15 mouse cellular contexts compared by ENCODE assay signal in the genomic region with DNA sequence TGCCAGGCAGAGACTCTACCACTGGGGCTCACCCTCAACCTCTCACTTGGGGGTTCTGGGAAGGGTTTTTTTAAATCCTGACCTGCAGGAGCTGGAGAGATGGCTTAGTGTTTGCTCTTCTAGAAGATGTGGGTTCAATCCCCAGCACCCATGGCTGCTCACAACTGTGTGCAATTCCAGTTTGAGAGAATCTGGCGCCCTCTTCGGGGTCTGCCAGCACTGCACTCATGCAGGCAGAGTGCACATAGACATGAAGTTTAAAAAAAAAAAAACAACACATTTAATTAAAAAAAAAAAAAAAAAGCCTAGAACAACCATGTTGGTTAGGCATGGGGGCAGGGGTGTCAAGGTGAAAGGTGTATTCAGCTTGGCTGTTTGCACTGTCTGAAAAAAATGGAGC. TPM values are rescaled to one million over a fixed set of nuclear protein-coding genes. Genes with fewer than 3 reads are reported as not detected.
A peak's percentile ranks its signal among the peaks of the same experiment; 100 is the strongest.
DNase-seq lines count a peak whose midpoint lies in the region; ATAC-seq and TF ChIP-seq lines count a peak whose summit lies in the region.
"Had no signal": no experiment of that assay in that cellular context is flagged by ENCODE, and none has a peak within 500 bp of the region (broad histone marks: within the 10 kb centered on the region; RNA-seq: fewer than 3 reads in every experiment).

No protein-coding gene starts in this region.

- H3K9me3 ChIP-seq in lung, postnatal 0 days (ENCODE audit: low read length): no peaks in the 10 kb centered on the region
- H3K9me3 ChIP-seq in MEL (replicated peaks; ENCODE audit: insufficient read depth, low read length): no peaks in the 10 kb centered on the region
- no peaks in the 10 kb centered on the region for H3K9me3 ChIP-seq in liver, postnatal 0 days (ENCODE audit: low read length)
- H3K9me3 ChIP-seq: forebrain, embryonic 15.5 days; heart, embryonic 10.5 days had no signal

- no peak for DNase-seq in heart, adult 2 months
- DNase-seq in heart, postnatal 25 days (ENCODE audit: low spot score): no peak
- no peak for DNase-seq in lung, postnatal 0 days (ENCODE audit: low spot score)
- no peak for DNase-seq in lung, postnatal 4 days
- DNase-seq in MEL (ENCODE audit: low read depth, low spot score): no peak
- no peak for DNase-seq in liver, postnatal 0 days
- DNase-seq in frontal cortex, postnatal 14 days (ENCODE audit: low spot score in 2 of 2): no peak
- no peak for DNase-seq in adrenal gland, adult 18-20 months (ENCODE audit: low spot score in 2 of 2)
- DNase-seq: cerebellum, adult 18-20 months; gastrocnemius, postnatal 10 days; heart, postnatal 36 days; right cerebral cortex, postnatal 14 days had no signal

- TF ChIP-seq RAD21 in MEL (IDR thresholded peaks at IDR 0.05; ENCODE audit: low read depth, low read length): no peak

- H3K27ac ChIP-seq in heart, adult 2 months: no peak overlapping the region
- no peak overlapping the region for H3K27ac ChIP-seq in lung, postnatal 0 days (ENCODE audit: low read length)
- H3K27ac ChIP-seq in MEL (ENCODE audit: control insufficient read depth, low read depth, low read length): peak overlapping the region; percentile 81
- peak overlapping the region; percentile 86 for H3K27ac ChIP-seq in liver, postnatal 0 days (ENCODE audit: low read depth)
- H3K27ac ChIP-seq: forebrain, embryonic 15.5 days; heart, embryonic 10.5 days had no signal

- no peak for TF ChIP-seq POLR2A in heart, adult 2 months (IDR thresholded peaks at IDR 0.05; ENCODE audit: insufficient read depth, low read depth, low read length)
- TF ChIP-seq POLR2A in MEL (IDR thresholded peaks at IDR 0.05; ENCODE audit: control insufficient read depth in 1 of 2, insufficient read depth in 1 of 2, low read depth in 1 of 2, low read length in 2 of 2, poor library complexity in 1 of 2): no peak; a peak in 1 of 4 replicates

- H3K27me3 ChIP-seq in heart, adult 2 months (ENCODE audit: control insufficient read depth, insufficient read depth, low read length): no peaks in the 10 kb centered on the region
- H3K27me3 ChIP-seq in lung, postnatal 0 days (replicated peaks; ENCODE audit: insufficient read depth, low read length): no peaks in the 10 kb centered on the region
- no peaks in the 10 kb centered on the region for H3K27me3 ChIP-seq in MEL (ENCODE audit: control insufficient read depth in 1 of 2, insufficient read depth in 2 of 2, low read length in 2 of 2)
- H3K27me3 ChIP-seq in liver, postnatal 0 days (ENCODE audit: insufficient read depth, low read length): no peaks in the 10 kb centered on the region
- H3K27me3 ChIP-seq: forebrain, embryonic 15.5 days had no signal

- ATAC-seq in lung, postnatal 0 days: no peak
- no peak for ATAC-seq in liver, postnatal 0 days
- ATAC-seq: forebrain, embryonic 15.5 days; inflammation-experienced regulatory T-cells, adult 6 months had no signal

- H3K9ac ChIP-seq in heart, adult 2 months (ENCODE audit: low read depth, low read length): no peak overlapping the region
- H3K9ac ChIP-seq in lung, postnatal 0 days (replicated peaks; ENCODE audit: low read depth): no peak overlapping the region
- peak overlapping the region; percentile 35 for H3K9ac ChIP-seq in MEL (ENCODE audit: control insufficient read depth, low read depth, low read length, poor library complexity, severe bottlenecking)
- H3K9ac ChIP-seq in liver, postnatal 0 days (replicated peaks): no peak overlapping the region
- H3K9ac ChIP-seq: forebrain, embryonic 15.5 days had no signal

- H3K4me3 ChIP-seq in heart, adult 2 months: no peak overlapping the region
- no peak overlapping the region for H3K4me3 ChIP-seq in lung, postnatal 0 days (ENCODE audit: low read depth, low read length)
- H3K4me3 ChIP-seq in MEL (ENCODE audit: control insufficient read depth in 1 of 2, insufficient read depth in 1 of 2, low read depth in 2 of 2, low read length in 2 of 2): no peak overlapping the region
- H3K4me3 ChIP-seq in liver, postnatal 0 days (ENCODE audit: low read depth, low read length): no peak overlapping the region
- H3K4me3 ChIP-seq: forebrain, embryonic 15.5 days; heart, embryonic 10.5 days had no signal

- intact Hi-C loops in heart, adult 2 months (cut with DNase I): no loop called here
- intact Hi-C loops in heart, postnatal 25 days (cut with DNase I): loop anchor here (10.0 kb wide), 1 partner anchor 234 kb away; the partner anchor contains the start of gene Mpv17l2

- no peaks in the 10 kb centered on the region for H3K36me3 ChIP-seq in heart, adult 2 months (ENCODE audit: control insufficient read depth, insufficient read depth, low read length)
- peaks cover 15% of the 10 kb centered on the region for H3K36me3 ChIP-seq in lung, postnatal 0 days (ENCODE audit: insufficient read depth, low read length)
- H3K36me3 ChIP-seq in MEL (ENCODE audit: control insufficient read depth in 1 of 2, insufficient read depth in 2 of 2, low read length in 2 of 2): peaks cover 0 to 23% of the 10 kb centered on the region in 2 experiments; a peak in 2 of 4 replicates
- peaks cover 41% of the 10 kb centered on the region for H3K36me3 ChIP-seq in liver, postnatal 0 days (replicated peaks; ENCODE audit: insufficient read depth, low read length)

- peak; percentile 9; the same call in 1 of the 2 replicates for TF ChIP-seq CTCF in heart, adult 2 months (IDR thresholded peaks at IDR 0.05)
- TF ChIP-seq CTCF in lung, postnatal 0 days (IDR thresholded peaks at IDR 0.05): peak; percentile 22; the same call in 1 of the 2 replicates
- TF ChIP-seq CTCF in MEL (IDR thresholded peaks at IDR 0.05 in 2 of 3, conservative IDR thresholded peaks at IDR 0.05 in 1 of 3; ENCODE audit: control insufficient read depth in 1 of 3, insufficient read depth in 1 of 3, low read depth in 2 of 3, low read length in 3 of 3, poor library complexity in 1 of 3, severe bottlenecking in 1 of 3): peak in 2 of 3 experiments; percentile 9 to 27; a peak in 2 of 6 replicates
- TF ChIP-seq CTCF in liver, postnatal 0 days (IDR thresholded peaks at IDR 0.05; ENCODE audit: low read depth): peak; percentile 27; the same call in 1 of the 2 replicates

- WGBS in heart, adult 2 months: 96% methylated on average over 2 of the region's 2 CpGs
- WGBS in lung, postnatal 0 days: 94% methylated on average over 2 of the region's 2 CpGs
- WGBS in liver, postnatal 0 days (ENCODE audit: insufficient replicate concordance): 87% methylated on average over 2 of the region's 2 CpGs

- H3K79me2 ChIP-seq in heart, adult 2 months (replicated peaks; ENCODE audit: control insufficient read depth, insufficient read depth, low read length): peaks cover 1% of the 10 kb centered on the region; the same call in 1 of the 2 replicates
- peaks cover 29% of the 10 kb centered on the region for H3K79me2 ChIP-seq in MEL (ENCODE audit: control insufficient read depth, insufficient read depth, low read length, poor library complexity)

- H3K4me1 ChIP-seq in heart, adult 2 months (ENCODE audit: control insufficient read depth, insufficient read depth, low read length): peaks cover 3% of the 10 kb centered on the region; the same call in 1 of the 2 replicates
- no peaks in the 10 kb centered on the region for H3K4me1 ChIP-seq in lung, postnatal 0 days (ENCODE audit: insufficient read depth, low read depth, low read length)
- H3K4me1 ChIP-seq in MEL (ENCODE audit: control insufficient read depth in 1 of 2, insufficient read depth in 2 of 2, low read length in 2 of 2): peaks cover 0 to 23% of the 10 kb centered on the region in 2 experiments; a peak in 3 of 4 replicates
- peaks cover 30% of the 10 kb centered on the region for H3K4me1 ChIP-seq in liver, postnatal 0 days (ENCODE audit: insufficient read depth)

- H3K4me2 ChIP-seq in lung, postnatal 0 days (replicated peaks; ENCODE audit: low read depth, low read length): no peak overlapping the region
- 0 out of 2 replicates have a peak overlapping the region, but pooled peaks have one; percentile 64 for H3K4me2 ChIP-seq in liver, postnatal 0 days (ENCODE audit: low read depth, low read length)
- H3K4me2 ChIP-seq: forebrain, embryonic 15.5 days had no signal

- TF ChIP-seq EP300 in heart, adult 2 months (IDR thresholded peaks at IDR 0.05; ENCODE audit: insufficient read depth, low read depth, low read length): no peak
- TF ChIP-seq EP300 in lung, postnatal 0 days (IDR thresholded peaks at IDR 0.05): no peak
- TF ChIP-seq EP300 in MEL (IDR thresholded peaks at IDR 0.05; ENCODE audit: low read depth in 1 of 2, low read length in 2 of 2): no peak
- no peak for TF ChIP-seq EP300 in liver, postnatal 0 days (IDR thresholded peaks at IDR 0.05; ENCODE audit: low read depth)

RNA-seq across cellular contexts. Expression of gene Kxd1, which starts 2.6 kb away (rescaled TPM):
- 10 to 100 TPM; 80.4 to 99.4 TPM for total RNA-seq in heart, adult 2 months (2021)
- 111 and 121 TPM in 2 replicates for polyA plus RNA-seq in heart, adult 2 months (2012; rRNA removed)
- total RNA-seq in heart, postnatal 25 days (2021): 10 to 100 TPM; 73.6 to 76.6 TPM
- 56.1 and 62.4 TPM in 2 replicates for polyA plus RNA-seq in lung, postnatal 0 days (2015; fragmentation: Nextera tagmentation; extraction: Ambion mirVana)
- total RNA-seq in MEL (2012; rRNA removed): 49.1 and 54.4 TPM in 2 replicates
- polyA plus RNA-seq in MEL (2012; ENCODE audit: insufficient read depth in 1 of 2, insufficient read length in 2 of 2, low read depth in 1 of 2, low replicate concordance in 2 of 2, missing spikeins in 1 of 2): 10 to 100 TPM in 1 of 2 experiments, not detected in 1; 77.4 TPM
- 43.1 and 43.3 TPM in 2 replicates for polyA plus RNA-seq in liver, postnatal 0 days (2015; fragmentation: Nextera tagmentation; extraction: Ambion mirVana)
- total RNA-seq in adrenal gland, adult 18-20 months (2021): 10 to 100 TPM; 68.1 to 76.3 TPM

RNA-seq across cellular contexts. Expression of gene Fkbp8, which starts 2.8 kb away (rescaled TPM):
- 100 to 1,000 TPM; 116 to 135 TPM for total RNA-seq in heart, adult 2 months (2021)
- polyA plus RNA-seq in heart, adult 2 months (2012; rRNA removed): 179 and 201 TPM in 2 replicates
- total RNA-seq in heart, postnatal 25 days (2021): 100 to 1,000 TPM; 130 to 135 TPM
- 222 and 228 TPM in 2 replicates for polyA plus RNA-seq in lung, postnatal 0 days (2015; fragmentation: Nextera tagmentation; extraction: Ambion mirVana)
- total RNA-seq in MEL (2012; rRNA removed): 212 and 215 TPM in 2 replicates
- polyA plus RNA-seq in MEL (2012; ENCODE audit: insufficient read depth in 1 of 2, insufficient read length in 2 of 2, low read depth in 1 of 2, low replicate concordance in 2 of 2, missing spikeins in 1 of 2): 100 to 1,000 TPM in 1 of 2 experiments, not detected in 1; 349 TPM
- 141 TPM in 2 replicates for polyA plus RNA-seq in liver, postnatal 0 days (2015; fragmentation: Nextera tagmentation; extraction: Ambion mirVana)
- 100 to 1,000 TPM; 257 to 332 TPM for total RNA-seq in adrenal gland, adult 18-20 months (2021)

RNA-seq across cellular contexts. Expression of gene Ell, which starts 8.9 kb away (rescaled TPM):
- 10 to 100 TPM in 1 of 2 experiments, 1 to 10 TPM in 1; 9.6 to 12.0 TPM for total RNA-seq in heart, adult 2 months (2021)
- polyA plus RNA-seq in heart, adult 2 months (2012; rRNA removed): 12.7 and 13.8 TPM in 2 replicates
- total RNA-seq in heart, postnatal 25 days (2021): 10 to 100 TPM; 11.7 to 13.3 TPM
- polyA plus RNA-seq in lung, postnatal 0 days (2015; fragmentation: Nextera tagmentation; extraction: Ambion mirVana): 11.8 and 13.0 TPM in 2 replicates
- 10.8 and 12.4 TPM in 2 replicates for total RNA-seq in MEL (2012; rRNA removed)
- polyA plus RNA-seq in MEL (2012; ENCODE audit: insufficient read depth in 1 of 2, insufficient read length in 2 of 2, low read depth in 1 of 2, low replicate concordance in 2 of 2, missing spikeins in 1 of 2): 10 to 100 TPM in 1 of 2 experiments, not detected in 1; 25.9 TPM
- 9.5 and 9.7 TPM in 2 replicates for polyA plus RNA-seq in liver, postnatal 0 days (2015; fragmentation: Nextera tagmentation; extraction: Ambion mirVana)
- 10 to 100 TPM; 23.1 to 26.6 TPM for total RNA-seq in adrenal gland, adult 18-20 months (2021)

RNA-seq across cellular contexts. Expression of gene Uba52, which starts 19.7 kb away (rescaled TPM):
- 1,000 to 10,000 TPM; 1,480 to 1,595 TPM for total RNA-seq in heart, adult 2 months (2021)
- 439 and 626 TPM in 2 replicates for polyA plus RNA-seq in heart, adult 2 months (2012; rRNA removed)
- 1,000 to 10,000 TPM; 1,533 to 1,573 TPM for total RNA-seq in heart, postnatal 25 days (2021)
- 723 and 836 TPM in 2 replicates for polyA plus RNA-seq in lung, postnatal 0 days (2015; fragmentation: Nextera tagmentation; extraction: Ambion mirVana)
- 3,582 and 3,633 TPM in 2 replicates for total RNA-seq in MEL (2012; rRNA removed)
- polyA plus RNA-seq in MEL (2012; ENCODE audit: insufficient read depth in 1 of 2, insufficient read length in 2 of 2, low read depth in 1 of 2, low replicate concordance in 2 of 2, missing spikeins in 1 of 2): 1,000 to 10,000 TPM in 1 of 2 experiments, not detected in 1; 2,814 TPM
- 627 and 684 TPM in 2 replicates for polyA plus RNA-seq in liver, postnatal 0 days (2015; fragmentation: Nextera tagmentation; extraction: Ambion mirVana)
- 1,000 to 10,000 TPM; 1,449 to 1,570 TPM for total RNA-seq in adrenal gland, adult 18-20 months (2021)

RNA-seq across cellular contexts. Expression of gene Rex1bd, which starts 23.8 kb away (rescaled TPM):
- total RNA-seq in heart, adult 2 months (2021): 100 to 1,000 TPM; 111 to 118 TPM
- polyA plus RNA-seq in heart, adult 2 months (2012; rRNA removed): 129 and 145 TPM in 2 replicates
- total RNA-seq in heart, postnatal 25 days (2021): 100 to 1,000 TPM; 102 TPM
- 103 and 117 TPM in 2 replicates for polyA plus RNA-seq in lung, postnatal 0 days (2015; fragmentation: Nextera tagmentation; extraction: Ambion mirVana)
- total RNA-seq in MEL (2012; rRNA removed): 200 and 204 TPM in 2 replicates
- polyA plus RNA-seq in MEL (2012; ENCODE audit: insufficient read depth in 1 of 2, insufficient read length in 2 of 2, low read depth in 1 of 2, low replicate concordance in 2 of 2, missing spikeins in 1 of 2): 100 to 1,000 TPM in 1 of 2 experiments, not detected in 1; 145 TPM
- 49.3 and 52.3 TPM in 2 replicates for polyA plus RNA-seq in liver, postnatal 0 days (2015; fragmentation: Nextera tagmentation; extraction: Ambion mirVana)
- 100 to 1,000 TPM; 155 to 174 TPM for total RNA-seq in adrenal gland, adult 18-20 months (2021)

Comparison
In these comparisons a context has a peak if more than half of its experiments do, and no peak if none do; other contexts are left out.
1. H3K27ac ChIP-seq: peak in MEL (single experiment) and liver, postnatal 0 days (single experiment); none in heart, adult 2 months (single experiment) and lung, postnatal 0 days (single experiment).
2. Peak in every context shown above with its lines, with median percentiles within 50 percentile points of each other: CTCF ChIP-seq.